Mouse (Mus musculus) frontal cortex, postnatal 10 days (tissue): ENCODE measurements around the gene Bnc1.
A peak's percentile ranks its signal among the peaks of the same experiment; 100 is the strongest.

Experiments
- DNase-seq, 2 experiments: peaks; one replicate each; pipeline ENCODE4 v3.0.0; 2022; ENCODE audit warnings: low spot score in 2 of 2, mixed read lengths in 1 of 2

The Bnc1 gene

DNA sequence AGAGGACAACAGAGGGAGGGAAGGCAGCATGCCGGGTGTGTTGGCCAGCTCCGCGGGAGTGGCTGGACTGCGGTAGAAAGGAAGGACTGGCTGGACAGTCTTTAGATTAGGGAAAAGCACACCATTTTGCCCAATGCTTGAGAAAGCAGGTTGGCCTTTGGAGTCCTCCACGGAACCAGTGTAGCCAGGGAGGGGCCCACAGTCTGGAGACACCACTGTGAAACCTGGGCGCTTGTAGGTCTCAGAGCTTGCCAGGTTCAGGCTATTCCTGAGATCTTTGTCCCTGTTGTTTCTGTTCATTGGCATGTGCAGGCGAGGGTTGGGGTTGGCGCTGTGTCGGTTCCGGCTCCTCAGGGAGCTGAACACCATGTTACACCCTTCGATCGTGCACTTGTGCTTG lies 18.2 kb downstream of the Bnc1 start:
- no peak for DNase-seq

DNA sequence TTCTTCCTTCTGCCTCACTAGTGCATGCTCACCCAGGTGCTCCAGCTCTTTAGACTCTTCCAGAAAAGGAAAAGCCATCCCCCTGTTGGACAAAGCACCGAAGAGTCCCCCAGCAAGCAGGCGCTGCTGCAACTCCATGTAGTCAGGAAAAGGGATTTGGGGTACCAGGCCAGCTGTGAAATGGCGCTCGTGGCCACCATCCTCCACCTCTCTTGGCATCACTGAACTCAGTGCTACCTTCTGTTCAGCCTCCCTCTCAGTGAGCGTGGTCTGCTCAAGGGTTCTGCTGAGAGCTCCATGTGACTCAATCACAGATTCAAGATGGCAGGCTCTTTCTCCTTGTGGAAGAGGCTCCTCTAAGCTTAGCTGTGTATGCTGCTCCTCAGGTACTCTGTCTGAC lies 18.8 kb downstream of the Bnc1 start:
- DNase-seq: no peak

GRCm38 (mm10) chr7:81968975-81969374 lies 23.1 kb downstream of the Bnc1 start:
- no peak for DNase-seq

- DNase-seq: no peak
These were observed 23.6 kb downstream of the Bnc1 start for GRCm38 (mm10) chr7:81968451-81968850.

DNA sequence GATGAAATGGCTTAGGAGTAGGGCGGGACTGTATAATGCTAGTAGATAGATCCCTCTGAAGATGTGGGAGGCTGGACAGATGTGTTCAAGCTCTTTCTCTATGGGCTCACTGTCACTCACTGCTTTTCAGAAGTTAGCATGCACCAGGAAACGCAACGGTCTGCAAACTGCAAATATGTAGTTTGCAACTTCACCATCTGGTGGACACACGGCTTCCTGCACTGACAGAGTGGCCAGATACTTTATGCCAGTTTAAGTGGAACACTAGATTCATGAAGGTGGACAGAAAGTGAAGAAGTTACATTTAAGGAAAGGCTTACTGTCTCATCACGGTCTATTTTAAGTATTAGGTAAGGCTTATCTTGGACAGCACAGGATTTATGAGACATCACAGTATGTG lies 25.9 kb downstream of the Bnc1 start:
- DNase-seq: no peak

DNA sequence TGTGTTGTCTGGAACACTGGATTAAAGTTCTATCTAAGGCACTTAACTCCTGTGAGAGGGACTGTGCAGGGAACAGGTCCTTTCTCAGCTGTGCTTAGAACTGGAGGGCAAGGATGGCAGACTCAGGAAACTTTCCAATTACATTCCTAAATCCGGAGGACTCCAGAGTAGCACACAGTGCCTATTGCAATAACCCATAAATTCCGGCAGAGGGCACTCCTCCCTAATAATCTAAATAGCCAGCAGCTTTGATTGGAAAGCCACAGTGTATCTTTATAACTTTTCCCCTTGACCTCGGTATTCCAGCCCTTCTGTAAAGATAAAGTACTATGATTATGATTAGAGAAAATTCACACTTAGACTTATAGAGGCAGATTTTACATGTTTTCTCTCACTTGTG lies 32.4 kb downstream of the Bnc1 start:
- DNase-seq: peak in 1 of 2 experiments; percentile 18

DNA sequence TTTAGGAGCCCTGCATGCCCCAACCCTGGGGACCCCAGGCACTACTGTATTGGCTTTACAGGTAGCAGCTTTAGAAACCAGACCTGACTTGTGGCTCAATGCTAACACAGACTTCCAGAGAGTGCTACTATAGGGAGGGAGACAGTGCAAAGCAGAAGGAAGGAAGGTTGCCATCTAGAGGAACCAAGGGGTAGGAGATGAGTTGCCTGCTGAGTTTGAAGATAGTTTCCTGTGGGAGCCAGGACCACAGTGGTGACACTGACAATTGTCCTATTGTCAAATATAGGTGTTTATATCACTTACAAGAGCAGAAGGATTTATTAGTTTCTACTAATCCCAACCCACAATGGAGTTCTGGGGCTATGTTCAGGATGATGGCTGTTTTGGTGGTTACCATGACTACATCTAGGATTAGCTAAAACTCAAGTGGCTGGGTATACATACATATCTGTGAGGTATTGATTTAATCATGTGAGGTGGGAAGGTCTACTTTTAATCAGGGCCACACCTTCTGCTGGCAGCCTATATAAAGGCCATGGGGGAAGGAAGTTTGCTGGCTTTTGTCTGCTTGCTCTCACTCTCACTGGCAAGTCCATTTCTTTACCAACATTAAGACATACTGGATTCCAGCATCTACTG lies 37.8 kb downstream of the Bnc1 start:
- no peak for DNase-seq

- no peak for DNase-seq
These were observed 41.6 kb downstream of the Bnc1 start for GRCm38 (mm10) chr7:81950499-81950898.

GRCm38 (mm10) chr7:81945398-81945797 lies 46.7 kb downstream of the Bnc1 start:
- DNase-seq: no peak

DNA sequence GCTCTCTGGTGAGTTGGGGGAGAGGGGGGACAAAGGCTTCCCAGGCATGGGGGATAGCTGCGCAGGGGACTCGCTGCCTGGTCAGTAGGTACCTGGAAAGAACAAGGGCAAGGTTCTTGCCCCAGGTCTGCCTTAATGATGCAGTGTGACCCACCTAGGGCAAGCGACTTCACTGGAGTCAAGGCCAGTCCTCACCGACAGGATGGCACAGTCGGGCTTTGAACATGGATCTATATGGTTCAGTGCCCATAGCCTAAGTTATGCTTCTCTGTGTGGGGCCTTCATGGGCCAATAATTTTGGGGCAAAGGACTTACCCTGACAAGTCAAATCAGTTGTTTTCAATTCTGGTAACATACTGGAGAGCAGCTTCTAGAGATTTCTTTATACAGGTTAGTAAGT lies 57.3 kb downstream of the Bnc1 start:
- no peak for DNase-seq

DNA sequence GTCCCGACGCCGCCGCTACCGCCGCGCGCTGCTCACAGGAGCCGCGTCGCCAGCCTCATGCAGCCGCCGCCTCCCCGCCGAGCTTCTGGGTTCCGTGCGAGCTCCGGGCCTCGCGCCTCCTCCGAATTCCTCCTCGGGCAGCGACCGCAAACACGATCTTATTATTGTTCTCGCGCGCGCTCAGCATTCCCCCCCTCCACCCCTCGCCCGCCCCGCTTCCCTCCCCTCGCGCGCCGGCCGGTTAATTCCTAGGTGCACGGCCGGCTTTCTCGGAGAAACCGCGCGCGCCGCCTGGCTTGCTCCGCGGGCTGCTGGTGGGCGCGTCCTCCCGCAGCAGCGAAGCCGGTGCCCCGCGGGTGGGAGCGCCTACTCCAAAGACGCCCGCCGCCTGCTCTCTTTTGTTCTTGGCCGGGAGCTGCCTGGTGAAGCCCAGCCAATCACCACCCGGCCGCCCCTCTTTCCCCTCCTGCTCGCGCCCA lies 57.8 kb downstream of the Bnc1 start, which contains the start of gene Hdgfl3:
Hdgfl3 (minus strand) TSS at position 207 of the 479 bp plus-strand sequence.
- DNase-seq: peak; percentile 78 to 82

GRCm38 (mm10) chr7:81933601-81934266 lies 58.4 kb downstream of the Bnc1 start:
- peak in 1 of 2 experiments; percentile 67 for DNase-seq

- no peak for DNase-seq
These were observed 59.0 kb downstream of the Bnc1 start for GRCm38 (mm10) chr7:81933061-81933600.

GRCm38 (mm10) chr7:81932521-81933045 lies 59.5 kb downstream of the Bnc1 start:
- no peak for DNase-seq

- no peak for DNase-seq
These were observed 63.1 kb downstream of the Bnc1 start for GRCm38 (mm10) chr7:81928998-81929397.

DNA sequence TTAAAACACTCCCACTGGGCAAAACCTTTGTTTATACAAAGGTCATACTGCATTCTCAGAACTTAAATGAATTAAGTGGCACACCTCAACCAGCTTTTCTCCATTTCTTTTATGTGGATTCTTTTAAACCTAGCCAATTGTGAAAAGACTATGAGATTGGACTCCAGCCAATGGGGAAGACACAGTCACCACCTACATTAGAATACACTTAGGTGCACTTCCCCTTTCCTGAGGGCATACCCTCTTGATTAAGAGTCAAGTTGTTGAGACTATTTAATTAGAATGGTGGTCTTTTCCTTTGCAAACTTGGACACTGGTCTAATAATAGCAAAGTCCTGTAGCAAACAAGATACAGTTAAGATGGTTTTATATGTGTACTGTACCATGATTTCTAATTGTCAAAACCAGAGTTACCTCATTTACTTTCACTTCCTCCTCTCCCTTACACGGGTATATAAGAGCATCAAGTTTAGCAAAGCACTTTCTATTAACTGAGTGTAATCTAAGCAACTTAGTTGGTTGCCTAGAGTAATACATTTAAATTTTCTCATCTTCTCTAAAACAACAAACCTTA lies 70.6 kb downstream of the Bnc1 start:
- no peak for DNase-seq

DNA sequence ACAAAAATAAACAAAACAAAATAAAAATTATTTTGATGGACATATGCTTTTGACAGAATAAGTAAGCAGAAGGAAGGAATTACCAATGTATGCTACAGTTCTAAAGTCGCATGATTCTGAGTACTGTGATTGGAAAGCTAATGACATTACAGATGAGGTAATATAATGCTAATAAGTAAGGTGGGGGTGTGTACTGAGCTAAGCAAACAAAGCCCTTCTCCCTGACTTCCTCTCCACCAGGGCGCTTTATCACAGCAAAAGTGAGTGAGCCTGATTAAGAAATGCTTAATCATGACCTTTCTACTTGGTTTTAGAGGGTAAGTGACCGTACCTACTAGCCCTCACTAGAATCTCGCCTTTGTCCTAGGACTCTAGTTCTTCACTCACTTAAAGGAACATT lies 71.8 kb downstream of the Bnc1 start:
- DNase-seq: no peak

DNA sequence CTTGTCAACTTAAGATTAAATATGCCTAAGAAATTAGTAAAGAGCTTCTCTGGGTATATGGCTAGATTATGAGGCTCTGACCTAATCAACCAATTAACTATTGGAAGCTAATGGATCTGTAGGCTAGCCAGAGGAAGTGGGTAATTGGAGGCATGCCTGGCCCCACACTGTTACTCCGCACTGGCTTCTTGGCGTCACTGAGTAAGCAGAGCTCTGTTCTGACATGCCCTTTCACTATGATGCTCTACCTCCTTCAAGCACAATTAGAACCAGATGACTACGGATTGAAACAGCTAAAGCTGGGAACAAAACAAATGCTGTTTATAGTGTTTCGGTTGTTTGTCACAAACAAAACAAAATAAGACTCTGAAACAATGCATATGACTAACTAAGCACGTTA lies 73.8 kb downstream of the Bnc1 start:
- DNase-seq: no peak
